Mouse (Mus musculus) left cerebral cortex, postnatal 4 days (tissue): ENCODE measurements around the gene Rnf186. TPM values are rescaled to one million over a fixed set of nuclear protein-coding genes. Genes with fewer than 3 reads are reported as not detected.

Experiments
- DNase-seq: peaks from one replicate; pipeline ENCODE4 v3.0.0-alpha.2; 2022
- intact Hi-C: fragments of 180-260 bp; cut with DNase I; formaldehyde crosslinking; loops from one replicate; pipeline ENCODE4 v1.15.1; 2025
- total RNA-seq, 2 experiments: library from RNA; stranded (reverse); gene quantifications; 2 replicates each; pipeline ENCODE4 v1.2.3; 2021

Rnf186 gene
- total RNA-seq, 2 experiments from 2014 or later, result not detected

- no peak for DNase-seq
- intact Hi-C loops, result no loop called here
Measured at GRCm38 (mm10) chr4:139007981-139008536, 41.1 kb downstream of the Rnf186 start.

GRCm38 (mm10) chr4:139011201-139011702 is 44.3 kb downstream of the Rnf186 start:
- no peak for DNase-seq
- intact Hi-C loops, result no loop called here

- intact Hi-C loops, result no loop called here
- no peak for DNase-seq
Measured at GRCm38 (mm10) chr4:139013281-139013680, 46.4 kb downstream of the Rnf186 start.

GRCm38 (mm10) chr4:139014793-139015192 is 47.9 kb downstream of the Rnf186 start:
- intact Hi-C loops, result no loop called here
- DNase-seq, result no peak

Other genes with a start within 250 kb of the Rnf186 start
- gene Pla2g2c, start 242.3 kb upstream of the Rnf186 start, total RNA-seq, result under 1 TPM in 1 of 2 experiments, not detected in 1; 0.10 TPM
- gene Ubxn10, start 229.9 kb upstream of the Rnf186 start, total RNA-seq, result 1 to 10 TPM; 1.4 to 1.7 TPM
- not detected for gene Pla2g2f, start 209.5 kb upstream of the Rnf186 start, total RNA-seq
- gene Pla2g2d, start 191.4 kb upstream of the Rnf186 start, total RNA-seq, result not detected
- 1 to 10 TPM; 2.4 TPM for gene Pla2g5, start 103.6 kb upstream of the Rnf186 start, total RNA-seq
- not detected for gene Gm13030, start 93.1 kb upstream of the Rnf186 start, total RNA-seq
- not detected for gene Pla2g2e, start 89.2 kb upstream of the Rnf186 start, total RNA-seq
- gene Otud3, start 53.2 kb upstream of the Rnf186 start, total RNA-seq, result 10 to 100 TPM; 12.5 to 12.8 TPM
- gene Tmco4, start 5.8 kb downstream of the Rnf186 start, total RNA-seq, result 1 to 10 TPM in 1 of 2 experiments, under 1 TPM in 1; 0.74 to 1.4 TPM
- gene Htr6, start 108.5 kb downstream of the Rnf186 start, total RNA-seq, result 1 to 10 TPM; 4.1 to 5.1 TPM
- gene Nbl1, start 125.9 kb downstream of the Rnf186 start, total RNA-seq, result 10 to 100 TPM; 32.8 to 38.3 TPM
- 100 to 1,000 TPM; 184 TPM for gene Minos1, start 164.0 kb downstream of the Rnf186 start, total RNA-seq
- gene Capzb, start 225.8 kb downstream of the Rnf186 start, total RNA-seq, result 100 to 1,000 TPM; 298 to 302 TPM